Mouse (Mus musculus) gastrocnemius, postnatal 25 days (tissue): ENCODE measurements around the gene Usp21. TPM values are rescaled to one million over a fixed set of nuclear protein-coding genes. Genes with fewer than 3 reads are reported as not detected.

Experiments used
- DNase-seq: peaks from one replicate; pipeline ENCODE4 v3.0.0; 2022
- total RNA-seq, 2 experiments: library from RNA; stranded (reverse); gene quantifications; 1 replicate in 1 of 2; 2 replicates in 1 of 2; pipeline ENCODE4 v1.2.3; 2021

The Usp21 gene
- total RNA-seq, 2 experiments from 2014 or later = 14.2 to 15.7 TPM

DNA sequence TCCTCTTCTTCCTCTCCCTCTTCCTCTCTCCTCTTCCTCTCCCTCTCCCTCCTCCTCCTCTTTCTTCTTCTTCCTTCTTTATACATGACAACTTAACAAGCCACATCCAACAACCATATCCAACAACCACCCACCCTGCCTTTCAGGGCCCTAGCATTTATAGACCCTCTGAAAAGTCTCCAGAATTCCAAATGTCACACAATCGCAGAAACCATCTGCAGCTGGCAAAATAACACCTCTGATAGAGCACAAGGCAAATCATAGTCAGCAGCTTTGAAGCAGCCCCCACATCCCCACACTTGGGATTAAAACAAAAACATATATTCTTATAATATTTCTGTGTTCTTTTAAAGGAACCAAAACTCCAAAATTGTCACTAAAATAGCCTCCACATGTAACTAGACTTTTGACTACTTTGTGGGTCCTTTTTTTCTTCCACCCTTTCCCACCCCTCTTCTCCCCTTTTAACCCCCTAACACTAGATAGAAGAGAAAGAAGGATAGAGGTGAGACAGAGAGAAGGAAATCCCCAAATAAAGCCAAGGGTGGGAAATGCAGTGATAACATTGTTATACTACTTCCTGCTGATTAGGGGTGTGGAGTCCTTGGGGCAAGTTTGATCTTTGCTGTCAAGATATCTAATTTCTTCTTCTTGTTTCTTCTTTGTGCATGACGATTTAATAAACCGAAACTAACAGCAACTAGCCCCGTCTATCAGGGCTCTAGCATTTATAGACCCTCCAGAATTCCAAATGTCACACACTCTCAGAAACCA lies 21.6 kb downstream of the Usp21 start:
- no peak for DNase-seq

DNA sequence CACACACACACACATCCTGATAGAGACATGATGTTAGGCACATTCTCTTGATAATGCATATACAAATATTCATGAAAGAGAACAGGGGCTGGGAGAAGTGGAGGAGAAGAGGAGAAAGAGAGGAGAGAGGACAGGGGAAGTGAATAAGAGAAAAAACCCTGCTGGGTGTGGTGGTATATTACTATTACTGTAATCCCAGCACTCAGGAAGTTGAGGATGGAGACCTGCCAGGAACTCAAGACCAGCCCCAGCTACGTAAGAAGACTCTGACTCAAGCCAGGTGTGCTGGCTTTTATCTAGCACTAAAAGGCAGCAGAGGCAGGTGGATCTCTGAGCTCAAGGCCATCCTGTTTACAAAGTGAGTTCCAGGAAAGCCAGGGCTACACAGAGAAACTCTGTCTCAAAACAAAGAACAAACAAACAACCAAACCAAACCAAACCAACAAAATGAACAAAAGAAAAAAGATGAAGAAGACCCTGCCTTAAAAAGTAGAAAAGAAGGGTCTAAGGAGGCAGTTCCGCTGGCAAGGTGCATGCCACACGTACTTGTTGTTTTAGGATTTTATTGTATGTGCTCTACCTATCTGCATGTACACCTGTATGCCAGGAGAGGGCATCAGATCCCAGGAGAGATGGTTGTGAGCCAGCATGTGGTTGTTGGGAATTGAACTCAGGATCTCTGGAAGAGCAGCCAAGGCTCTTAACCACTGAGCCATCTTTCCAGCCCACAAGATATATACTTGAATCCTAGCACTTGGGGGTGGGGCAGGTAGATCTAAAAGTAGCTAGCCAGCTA lies 23.9 kb downstream of the Usp21 start:
- DNase-seq = no peak

DNA sequence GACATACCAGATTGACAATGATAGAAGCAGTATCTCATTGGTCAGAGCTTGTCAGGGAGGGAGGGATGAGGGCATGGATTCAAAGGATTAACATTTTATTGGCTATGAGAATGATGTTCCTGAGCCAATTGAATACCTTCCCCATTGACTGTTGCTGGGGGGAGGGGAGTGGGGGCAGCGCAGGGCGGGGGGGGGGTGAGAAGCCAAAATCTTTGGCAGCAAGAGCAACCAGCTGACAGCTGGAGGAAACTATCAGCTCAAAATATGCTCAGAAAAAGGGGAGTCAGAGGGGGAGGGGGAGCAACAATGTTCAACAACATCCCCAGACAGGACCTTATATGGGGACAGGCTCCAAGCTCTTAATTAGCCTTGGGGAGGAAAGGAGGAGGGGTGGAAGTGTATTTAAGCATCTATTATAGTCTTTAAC lies 24.6 kb downstream of the Usp21 start:
- no peak for DNase-seq

DNA sequence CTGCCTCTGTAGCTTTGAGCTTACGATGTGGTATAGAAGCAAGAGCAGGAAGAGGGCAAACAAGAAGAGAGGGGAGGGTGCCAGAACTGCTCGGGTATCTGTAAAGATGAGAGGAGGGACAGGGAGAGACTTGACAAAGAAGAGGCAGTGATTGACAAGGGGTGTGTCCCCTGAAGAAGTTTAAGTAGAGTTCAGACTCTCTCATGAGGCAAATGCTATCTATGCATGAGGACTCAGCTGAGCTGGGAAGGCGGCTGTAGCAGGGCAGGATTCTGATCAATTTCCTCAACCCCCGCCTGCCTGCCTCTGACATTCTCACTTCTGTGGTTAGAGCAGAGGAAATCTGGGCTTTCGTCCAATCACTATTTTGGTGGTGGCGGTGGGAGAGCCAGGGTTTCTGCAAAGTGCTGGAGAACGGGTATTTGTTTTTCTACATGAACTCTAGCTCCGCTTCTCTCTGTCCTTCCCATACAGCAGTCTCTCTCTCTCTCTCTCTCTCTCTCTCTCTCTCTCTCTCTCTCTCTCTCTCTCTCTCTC lies 25.1 kb downstream of the Usp21 start:
- DNase-seq = peak; percentile 61

DNA sequence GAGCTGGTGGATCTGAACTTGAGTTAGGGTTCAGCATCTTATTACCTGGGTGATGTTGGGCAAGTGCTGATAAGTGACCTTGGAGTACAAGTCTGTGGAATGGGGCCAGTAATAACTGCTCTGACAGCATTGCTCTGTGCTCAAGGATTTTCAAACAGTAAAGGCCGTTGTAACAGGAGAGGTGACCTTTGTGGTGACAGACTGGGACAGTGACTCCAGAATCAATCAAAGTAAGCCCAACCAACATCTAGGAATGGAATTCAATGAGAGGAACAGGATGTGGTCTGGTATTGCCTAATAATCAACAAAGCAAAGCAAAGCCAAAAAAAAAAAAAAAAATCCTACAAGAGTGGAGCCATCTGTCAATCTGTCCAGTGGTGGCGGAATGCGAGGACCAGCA lies 27.5 kb downstream of the Usp21 start:
- DNase-seq = no peak

DNA sequence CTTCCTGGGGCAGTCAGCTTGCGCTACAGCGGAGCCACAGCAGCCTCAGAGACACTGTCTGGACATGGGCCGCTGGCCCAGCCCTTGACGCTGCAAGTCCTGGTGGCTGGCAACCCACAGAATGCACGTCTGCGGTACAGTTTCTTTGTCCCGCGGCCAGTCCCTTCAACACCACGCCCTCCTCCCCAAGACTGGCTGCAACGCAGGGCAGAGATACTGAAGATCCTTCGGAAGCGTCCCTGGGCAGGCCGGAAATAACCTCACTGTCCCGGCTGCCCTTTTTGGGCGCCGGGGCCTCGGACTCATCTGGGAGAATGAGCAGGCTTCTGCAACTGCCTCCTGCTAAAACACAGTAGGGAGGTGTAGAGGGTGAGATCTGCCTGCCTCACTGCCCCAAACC lies 28.9 kb downstream of the Usp21 start:
- no peak for DNase-seq

DNA sequence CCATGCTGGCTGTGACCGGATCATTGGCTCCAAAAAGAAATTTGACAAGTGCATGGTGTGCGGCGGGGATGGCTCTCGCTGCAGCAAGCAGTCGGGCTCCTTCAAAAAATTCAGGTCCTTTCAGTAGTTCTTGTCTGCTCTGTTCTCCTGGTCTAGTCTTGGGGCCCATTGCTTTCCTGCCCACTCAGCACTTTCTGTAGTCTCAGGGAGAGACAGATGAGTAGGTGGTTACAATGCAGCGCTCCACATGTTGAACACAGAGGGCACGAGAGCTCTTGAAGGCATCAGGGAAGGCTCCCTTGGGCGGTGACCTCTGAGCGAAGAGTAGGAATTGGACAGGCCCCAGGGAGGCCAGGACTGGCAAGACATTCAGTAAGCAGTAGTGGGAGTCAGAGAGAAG lies 30.0 kb downstream of the Usp21 start:
- no peak for DNase-seq

DNA sequence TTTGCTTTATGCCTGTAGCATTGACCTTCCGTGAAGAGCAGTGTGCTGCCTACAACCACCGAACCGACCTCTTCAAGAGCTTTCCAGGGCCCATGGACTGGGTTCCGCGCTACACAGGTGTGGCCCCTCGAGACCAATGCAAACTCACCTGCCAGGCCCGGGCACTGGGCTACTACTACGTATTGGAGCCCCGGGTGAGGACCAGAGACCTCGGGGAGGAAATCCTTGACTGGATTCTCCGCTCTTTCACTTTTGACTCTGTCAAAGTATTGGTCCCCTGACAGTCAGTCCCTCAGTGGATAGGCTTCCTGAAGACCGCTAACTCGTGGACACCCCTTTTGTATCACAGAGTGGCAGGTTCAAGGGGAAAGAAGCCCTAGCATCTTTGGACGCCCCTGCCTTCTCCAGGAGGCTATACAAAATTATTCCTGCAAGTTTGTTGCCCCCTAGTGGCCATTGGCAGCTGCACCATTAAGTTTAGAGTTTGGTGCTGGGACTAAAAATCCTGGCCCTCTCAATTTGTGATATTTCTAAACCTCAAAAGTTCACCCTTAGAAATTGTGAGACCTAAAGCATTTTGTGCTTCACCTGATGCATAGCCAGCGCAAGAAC lies 30.7 kb downstream of the Usp21 start:
- DNase-seq = no peak

DNA sequence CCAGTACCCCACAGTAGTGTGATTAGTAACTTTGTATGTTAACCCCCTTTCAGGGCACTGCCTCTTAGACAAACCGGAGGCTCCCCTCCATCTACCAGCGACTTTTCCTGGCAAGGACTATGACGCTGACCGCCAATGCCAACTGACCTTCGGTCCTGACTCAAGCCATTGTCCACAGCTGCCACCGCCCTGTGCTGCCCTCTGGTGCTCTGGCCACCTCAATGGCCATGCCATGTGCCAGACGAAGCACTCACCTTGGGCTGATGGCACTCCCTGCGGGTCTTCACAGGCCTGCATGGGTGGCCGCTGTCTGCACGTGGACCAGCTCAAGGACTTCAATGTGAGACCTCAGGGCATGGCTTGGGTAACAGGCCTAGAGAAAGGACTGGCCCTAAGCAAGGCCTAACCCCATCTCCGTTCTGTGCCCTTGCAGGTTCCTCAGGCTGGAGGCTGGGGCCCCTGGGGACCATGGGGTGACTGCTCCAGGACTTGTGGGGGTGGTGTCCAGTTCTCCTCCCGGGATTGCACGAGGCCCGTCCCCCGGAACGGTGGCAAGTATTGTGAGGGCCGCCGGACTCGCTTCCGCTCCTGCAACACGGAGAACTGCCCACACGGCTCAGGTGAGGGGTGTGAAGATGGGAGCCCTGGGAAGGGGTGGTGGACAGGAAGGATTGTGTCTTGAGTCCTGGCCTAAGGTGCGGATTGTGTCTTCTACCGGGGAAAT lies 31.5 kb downstream of the Usp21 start:
- no peak for DNase-seq

DNA sequence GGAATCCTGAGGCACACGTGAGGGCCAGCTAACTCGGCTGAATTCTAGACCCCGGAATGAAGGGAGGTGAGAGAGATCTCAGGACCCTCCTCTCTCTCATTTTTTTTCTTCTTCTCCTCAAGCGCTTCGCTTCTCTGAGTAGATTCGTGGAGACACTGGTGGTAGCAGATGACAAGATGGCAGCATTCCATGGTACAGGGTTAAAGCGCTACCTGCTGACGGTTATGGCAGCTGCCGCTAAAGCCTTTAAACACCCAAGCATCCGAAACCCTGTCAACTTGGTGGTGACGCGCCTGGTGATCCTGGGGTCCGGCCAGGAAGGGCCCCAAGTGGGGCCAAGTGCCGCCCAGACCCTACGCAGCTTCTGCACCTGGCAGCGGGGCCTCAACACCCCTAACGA lies 35.4 kb downstream of the Usp21 start:
- no peak for DNase-seq

DNA sequence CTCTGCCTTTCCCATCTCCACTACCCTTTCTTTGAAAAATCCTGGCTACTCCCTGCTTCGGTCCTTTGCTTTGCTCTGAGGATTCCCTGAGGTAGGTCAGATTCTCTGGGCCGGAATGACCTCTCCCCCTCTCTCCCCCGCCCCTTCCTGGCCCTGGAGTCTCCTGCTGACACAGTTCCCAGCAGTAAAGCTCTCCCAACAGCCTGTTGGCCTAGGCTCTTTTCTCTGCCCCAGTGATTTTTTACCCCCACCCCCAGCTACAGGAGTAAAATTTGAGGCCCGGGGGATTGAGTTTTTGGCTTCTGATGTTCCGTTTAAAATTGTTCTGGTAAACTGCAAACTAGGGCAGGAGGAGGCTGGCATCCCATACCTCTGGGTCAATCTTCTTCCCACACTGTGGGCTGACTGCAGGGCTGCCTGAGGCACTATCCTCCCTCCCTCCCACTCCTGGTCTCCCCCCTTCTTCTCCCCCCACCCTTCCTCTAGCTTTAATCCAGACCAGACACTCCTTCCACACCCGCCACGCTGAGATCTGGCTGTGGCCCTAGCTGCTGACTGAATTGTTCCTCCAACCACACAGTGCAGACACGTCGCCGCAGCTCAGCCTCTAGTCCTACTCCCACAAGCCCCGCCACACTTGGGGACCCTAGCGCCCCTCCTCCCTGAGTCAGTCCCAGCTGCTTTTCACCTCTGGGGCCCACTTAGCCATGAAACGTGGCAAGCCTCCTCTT lies 36.0 kb downstream of the Usp21 start:
- peak; percentile 36 for DNase-seq

DNA sequence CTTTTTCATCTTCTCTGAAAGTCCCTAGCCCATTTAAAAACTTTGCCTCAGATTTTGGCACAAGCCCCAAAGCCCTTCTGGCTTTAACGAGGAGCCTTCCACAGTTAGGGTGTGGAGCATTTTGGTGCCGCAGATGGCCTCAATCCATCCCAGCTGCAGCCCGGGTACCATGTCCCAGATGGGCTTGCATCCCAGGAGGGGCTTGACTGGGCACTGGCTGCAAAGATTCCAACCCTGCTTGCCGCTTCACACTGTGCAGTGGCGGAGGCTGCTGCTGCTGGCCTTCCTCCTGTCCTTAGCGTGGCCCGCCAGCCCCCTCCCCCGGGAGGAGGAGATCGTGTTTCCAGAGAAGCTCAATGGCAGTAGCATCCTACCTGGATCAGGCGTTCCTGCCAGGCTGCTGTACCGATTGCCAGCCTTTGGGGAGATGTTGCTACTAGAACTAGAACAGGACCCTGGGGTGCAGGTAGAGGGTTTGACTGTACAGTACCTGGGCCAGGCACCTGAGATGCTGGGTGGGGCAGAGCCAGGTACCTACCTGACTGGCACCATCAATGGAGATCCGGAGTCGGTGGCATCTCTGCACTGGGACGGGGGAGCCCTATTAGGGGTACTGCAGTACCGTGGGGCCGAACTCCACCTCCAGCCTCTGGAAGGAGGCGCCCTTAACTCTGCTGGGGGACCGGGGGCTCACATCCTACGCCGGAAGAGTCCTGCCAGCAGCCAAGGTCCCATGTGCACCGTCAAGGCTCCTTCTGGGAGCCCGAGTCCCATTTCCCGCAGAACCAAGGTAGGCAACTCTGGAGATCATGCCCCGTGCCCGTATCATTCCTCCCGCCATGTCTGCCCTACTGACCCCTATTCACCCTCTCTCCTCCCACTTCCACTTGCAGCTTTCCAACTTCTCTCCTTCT lies 36.9 kb downstream of the Usp21 start, which contains the start of gene Ndufs2:
Ndufs2 (minus strand) TSS at position 709 of the 914 bp plus-strand sequence.
- DNase-seq = peak; percentile 46

DNA sequence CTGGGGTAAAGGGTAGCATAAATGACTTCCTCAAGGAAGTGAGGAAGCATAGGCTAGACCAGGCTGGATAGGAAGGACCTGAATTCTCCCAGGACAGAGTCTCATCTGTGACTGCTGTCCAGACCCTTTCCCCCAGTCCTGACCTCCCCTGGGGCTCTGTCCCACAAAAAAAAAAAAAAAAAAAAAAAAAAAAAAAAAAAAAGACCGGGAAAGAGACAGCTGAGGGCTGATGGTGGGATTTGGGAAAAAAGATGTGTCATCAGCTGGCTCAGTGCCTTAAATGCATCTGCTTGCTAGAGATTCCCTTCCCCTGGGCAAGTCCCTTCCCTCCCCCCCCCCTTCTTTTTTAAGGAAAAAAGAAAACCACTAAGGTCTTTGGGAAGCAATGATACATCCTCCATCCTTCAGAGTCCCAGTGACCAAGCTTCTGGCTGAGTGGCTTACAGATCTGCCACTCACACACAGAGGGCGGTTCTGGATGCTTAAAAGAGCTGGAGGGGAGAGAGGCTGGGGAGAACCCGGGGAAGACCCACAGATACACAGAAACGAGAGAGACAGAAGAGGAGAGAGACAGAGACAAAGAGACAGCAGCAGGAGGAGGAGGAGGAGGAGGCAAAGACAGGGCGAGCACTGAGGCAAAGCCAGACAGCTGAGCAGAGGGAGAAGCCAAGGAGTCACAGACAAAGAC lies 37.7 kb downstream of the Usp21 start, which contains the start of gene Adamts4:
Adamts4 (plus strand) TSS at position 509 of the 688 bp plus-strand sequence.
- peak; percentile 45 for DNase-seq

DNA sequence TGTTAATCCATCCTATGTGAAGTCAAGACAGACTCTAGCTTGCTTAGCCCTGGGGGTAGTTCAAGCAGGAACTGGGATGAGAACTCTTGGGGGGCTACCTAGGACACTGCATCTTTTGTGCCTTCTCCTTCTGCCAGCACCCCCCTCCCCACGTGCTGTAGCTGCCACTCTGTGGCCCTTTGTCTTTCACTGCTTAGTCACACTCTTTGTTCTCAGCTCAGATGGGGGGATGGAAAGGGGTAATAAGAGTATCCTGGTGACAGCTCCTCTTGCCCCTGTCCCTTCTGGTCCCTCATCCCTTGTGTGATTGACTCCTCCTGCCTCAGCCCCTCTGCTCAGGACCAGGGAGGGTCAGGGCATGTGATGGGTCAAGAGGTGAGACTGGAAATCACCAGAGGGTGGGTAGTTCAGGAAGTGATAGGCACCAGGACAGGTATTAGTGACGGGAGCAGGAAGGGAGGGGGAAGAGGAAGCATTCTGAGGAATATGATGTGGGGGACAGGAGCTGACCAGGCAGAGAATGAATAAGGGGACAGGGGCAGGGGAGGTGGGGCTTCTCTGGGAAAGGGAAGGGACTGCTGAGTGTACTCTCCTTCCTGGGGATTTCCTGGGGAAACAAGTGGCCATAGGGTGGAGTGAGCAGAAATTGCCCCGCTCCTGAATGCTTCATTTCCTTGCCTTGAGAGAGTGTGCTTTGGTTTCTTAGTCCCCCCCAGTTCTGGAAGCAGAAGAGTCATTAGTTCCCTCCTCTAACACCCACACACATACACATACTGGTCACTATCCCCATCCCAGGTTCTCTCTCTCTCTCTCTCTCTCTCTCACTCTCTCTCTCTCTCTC lies 39.2 kb downstream of the Usp21 start:
- DNase-seq = no peak

DNA sequence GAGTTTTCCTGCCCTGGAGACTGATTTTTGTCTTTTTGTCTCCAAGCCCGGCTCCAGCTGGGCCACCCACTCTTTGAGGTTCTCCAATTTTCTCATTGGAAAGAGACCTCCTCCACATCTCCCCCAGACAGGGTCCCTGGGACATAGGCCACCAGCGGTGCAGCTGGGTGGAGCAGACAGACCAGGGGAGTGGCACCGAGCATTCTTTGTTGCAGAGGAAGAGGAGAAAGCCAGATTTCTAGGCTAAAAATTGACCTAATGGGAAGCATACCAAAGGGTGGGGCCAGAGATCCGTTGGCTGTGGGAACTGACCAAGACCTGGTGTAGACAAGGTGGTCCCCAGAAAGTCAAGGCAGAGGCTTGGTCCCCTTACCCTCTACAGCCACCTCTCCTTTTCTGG lies 39.9 kb downstream of the Usp21 start:
- no peak for DNase-seq

DNA sequence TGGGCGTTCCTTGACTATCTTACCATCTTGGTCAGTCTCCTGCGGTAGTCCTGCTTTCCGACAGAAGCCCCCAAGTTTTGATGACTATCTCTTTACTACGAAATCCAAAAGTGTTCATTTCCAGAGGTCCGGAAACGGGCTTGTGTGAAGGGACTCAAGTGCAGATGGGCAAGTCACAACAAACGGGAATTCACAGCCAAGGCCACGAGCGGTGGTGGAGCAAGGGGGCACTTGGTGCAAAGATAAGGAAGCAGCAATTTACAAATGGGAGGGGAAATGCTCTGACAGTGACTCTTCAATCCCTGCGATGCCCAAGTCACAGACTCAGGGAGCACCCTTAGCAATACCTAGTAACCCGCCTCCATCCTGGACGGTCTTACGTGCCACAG lies 40.3 kb downstream of the Usp21 start:
- no peak for DNase-seq

DNA sequence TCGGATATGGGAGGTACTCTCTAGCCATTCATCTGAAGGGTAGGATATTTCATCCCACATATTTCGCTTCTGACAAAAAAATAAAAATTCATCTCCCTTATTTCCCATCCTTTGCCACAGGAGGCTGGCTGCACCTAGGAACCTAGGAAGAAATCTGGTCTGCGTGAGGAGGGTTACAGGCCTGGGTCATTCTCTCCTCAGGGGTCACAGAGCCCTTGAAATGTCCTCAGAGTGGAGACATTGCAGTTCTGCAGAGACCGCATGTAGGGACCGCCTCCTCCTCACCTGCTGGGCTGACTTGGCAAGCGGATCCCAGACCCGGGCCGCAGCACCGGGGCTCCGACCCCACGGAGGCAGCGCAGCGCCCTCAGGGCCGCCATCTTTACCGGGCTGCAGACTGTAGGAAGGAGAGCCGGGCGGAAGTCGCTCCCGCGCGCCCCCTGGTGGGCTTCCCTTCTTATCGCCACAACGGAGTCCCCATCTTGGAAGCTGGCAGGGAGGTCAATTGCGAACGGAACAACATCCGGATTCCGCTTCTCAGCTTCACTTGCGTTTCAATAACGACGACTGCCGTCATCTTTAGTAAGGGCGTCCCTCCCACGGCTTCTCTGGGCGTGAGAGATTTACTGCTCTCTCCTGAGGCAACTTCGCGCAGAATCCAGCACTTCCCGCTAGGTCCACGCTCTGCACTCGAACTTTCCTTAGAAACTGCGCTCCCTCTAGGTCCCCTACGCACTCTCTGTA lies 40.9 kb downstream of the Usp21 start:
- peak; percentile 97 for DNase-seq

DNA sequence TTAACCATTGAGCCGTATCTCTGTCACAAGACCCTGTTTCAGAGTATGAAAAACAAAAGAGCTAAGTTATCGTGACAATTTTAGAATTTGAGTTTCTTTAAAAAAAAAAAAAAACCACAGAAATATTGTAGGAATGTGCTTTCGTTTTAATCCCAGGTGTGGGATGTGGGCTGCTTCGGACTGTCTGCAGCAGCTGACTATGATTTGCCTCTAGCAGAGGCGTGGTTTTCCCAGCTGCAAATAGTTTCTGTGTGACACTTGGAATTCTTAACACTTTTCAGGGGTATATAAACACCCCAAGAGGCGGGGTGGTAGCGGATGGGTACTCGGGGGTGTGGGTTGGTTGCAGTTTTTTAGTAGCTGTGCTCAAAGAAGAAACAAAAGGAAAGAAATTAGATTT lies 42.4 kb downstream of the Usp21 start:
- no peak for DNase-seq
